Mouse (Mus musculus) adrenal gland, postnatal 14 days (tissue): ENCODE measurements around the gene Tnni3k. TPM values are rescaled to one million over a fixed set of nuclear protein-coding genes. Genes with fewer than 3 reads are reported as not detected.

Experiments
- DNase-seq: peaks from one replicate; pipeline ENCODE4 v3.0.0; 2021; ENCODE audit warnings: mixed read lengths
- total RNA-seq: library from RNA; stranded (reverse); gene quantifications from 2 replicates; pipeline ENCODE4 v1.2.3, GENCODE M21; 2021

Tnni3k gene
- total RNA-seq, 1 experiment from 2014 or later: not detected

DNA sequence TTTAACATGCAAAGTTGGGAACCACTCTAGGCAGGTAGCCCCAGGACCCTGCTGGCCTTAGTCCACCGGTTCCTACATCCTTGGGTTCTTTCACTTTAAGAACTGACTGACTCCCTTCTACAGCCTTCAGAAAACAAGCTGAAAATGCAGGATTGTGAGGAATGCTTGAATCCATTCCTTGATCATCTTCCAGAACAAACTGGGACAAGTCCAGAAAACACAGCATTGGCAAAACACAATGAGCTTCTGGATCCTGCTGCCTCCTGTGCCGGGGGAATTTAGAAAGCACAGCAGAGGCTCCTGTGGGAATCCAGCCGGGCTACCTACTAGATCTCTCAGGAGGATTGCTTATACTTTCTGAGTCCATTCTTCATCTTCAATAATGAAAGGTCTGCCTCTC lies 229.5 kb downstream of the Tnni3k start:
- peak; percentile 15 for DNase-seq

DNA sequence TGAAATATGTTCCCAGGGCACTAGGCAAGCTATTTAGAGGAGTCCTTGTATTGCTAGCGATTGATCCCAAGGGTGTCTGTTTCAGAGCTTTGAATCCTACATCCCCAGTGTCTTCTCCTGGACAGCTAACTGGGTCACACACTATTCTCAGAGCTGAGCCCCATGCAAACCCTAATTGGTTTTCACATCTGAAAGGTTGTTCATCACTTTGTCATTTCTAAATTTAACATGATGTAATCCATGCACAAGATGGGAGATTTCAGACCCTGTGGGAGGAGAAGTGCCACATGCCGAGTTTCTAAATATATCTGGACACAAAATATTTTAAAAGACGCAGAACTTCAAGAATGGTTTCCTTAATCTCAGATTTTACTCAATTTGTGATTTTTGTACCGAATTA lies 230.5 kb downstream of the Tnni3k start:
- no peak for DNase-seq

DNA sequence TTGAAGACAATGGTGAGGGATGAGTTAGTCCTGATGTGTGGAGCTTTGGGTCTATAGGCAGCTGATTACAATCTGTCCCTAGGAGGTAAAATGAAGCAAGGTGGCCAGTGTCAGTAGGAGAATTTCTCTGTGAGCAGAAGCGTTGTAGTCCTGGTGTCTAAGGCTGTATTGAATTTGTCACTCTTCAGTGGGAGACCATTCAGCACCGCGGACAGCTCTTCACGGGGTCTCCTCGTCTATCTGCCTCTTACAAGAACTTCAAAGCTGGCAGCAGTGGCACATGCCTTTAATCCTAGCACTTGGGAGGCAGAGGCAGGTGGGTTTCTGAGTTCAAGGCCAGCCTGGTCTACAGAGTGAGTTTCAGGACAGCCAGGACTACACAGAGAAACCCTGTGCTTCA lies 235.5 kb downstream of the Tnni3k start:
- DNase-seq: peak; percentile 65

DNA sequence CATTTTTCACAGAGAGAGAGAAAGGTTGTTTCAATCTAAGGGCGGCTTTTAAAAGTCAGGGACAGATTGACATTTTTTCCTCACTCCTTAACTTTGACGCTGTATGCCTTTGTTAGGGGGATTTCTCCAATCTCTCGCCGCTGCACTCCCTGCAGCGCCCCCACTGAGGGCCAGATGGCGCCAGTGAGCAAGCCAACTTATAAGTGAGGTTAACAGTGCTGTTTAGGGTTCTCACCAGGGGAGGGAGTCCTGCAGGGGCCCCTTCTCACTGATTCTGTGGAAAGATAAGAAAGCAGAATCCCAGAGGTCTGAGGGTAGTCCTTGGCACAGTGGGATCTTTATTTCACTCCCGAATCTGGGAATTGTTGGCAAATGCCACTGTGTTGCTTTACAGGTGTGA lies 237.5 kb downstream of the Tnni3k start:
- peak; percentile 68 for DNase-seq

DNA sequence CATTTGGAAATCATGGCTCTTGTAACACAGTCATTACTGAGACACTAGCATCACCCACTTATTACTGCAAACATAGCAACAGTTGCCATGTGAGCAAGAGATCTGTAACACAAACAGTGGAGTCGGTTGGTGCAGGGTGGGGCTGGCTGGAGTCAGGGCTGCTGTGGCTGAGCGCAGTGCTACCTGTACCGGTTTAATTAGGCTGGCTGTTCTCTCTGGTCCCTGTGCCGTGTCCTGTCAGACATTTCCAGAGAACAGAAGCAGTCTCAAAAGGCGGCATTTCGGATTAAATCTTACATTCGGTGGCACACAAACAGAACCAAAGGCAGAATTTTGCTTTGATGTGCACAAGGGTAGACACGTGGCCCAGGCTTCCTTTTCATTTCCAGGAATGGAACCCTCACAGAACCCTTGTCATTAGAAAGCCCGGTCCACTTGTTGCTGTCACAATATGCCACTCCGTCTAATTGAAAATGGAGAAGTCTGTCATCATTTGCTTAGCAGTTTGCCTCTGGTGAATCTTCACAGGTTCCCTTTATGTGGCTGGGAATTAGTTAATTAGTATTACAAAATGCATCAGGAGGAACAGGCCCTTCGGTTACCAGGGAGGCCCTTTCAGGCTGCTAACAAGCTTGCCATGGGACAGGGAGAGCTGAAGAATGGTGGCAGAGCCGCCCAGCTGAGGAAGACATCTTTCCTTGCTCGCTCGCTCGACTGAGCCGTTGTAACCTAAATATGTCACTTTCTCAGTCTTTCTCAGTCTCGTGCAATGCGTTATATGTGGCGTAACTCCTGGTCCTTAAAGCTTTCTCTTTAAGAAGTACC lies 238.2 kb downstream of the Tnni3k start:
- DNase-seq: peak; percentile 17

DNA sequence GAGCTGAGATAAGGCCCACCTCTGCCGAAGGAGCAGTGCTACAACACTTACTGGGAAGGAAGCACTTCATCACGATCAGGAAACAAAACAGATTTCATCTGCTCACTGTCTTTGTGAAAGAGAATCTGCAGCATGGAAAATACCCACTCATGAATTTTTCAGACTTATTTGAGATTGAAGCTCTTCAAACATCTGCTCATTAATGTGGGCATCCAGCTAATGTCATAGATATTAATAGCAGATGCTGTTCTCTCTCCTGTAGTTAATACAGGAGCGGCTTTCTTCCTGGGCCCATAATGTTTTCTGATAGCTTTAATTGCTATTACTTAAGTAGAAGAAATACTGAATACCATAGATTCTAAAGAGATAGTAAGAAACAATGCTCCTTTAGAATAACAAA lies 239.0 kb downstream of the Tnni3k start:
- no peak for DNase-seq

DNA sequence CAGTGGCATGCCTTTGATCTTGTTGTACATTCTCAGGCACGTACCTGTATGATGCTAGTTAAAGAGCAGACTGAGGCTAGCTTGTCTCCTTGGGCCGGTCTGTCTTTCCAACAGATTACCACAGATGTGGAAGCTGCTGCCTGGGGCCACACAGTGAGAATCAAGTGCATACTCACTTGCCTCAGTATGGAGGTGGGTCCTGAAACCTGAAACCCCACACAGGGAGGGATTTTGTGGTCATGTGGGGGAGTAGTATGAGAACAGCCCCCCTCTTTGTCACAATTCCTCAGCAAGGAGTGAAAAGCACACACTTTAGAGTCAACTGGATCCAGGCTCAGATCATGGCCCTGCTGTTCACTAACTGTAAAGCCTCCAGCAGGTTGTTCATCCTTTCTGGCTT lies 239.6 kb downstream of the Tnni3k start:
- DNase-seq: no peak

DNA sequence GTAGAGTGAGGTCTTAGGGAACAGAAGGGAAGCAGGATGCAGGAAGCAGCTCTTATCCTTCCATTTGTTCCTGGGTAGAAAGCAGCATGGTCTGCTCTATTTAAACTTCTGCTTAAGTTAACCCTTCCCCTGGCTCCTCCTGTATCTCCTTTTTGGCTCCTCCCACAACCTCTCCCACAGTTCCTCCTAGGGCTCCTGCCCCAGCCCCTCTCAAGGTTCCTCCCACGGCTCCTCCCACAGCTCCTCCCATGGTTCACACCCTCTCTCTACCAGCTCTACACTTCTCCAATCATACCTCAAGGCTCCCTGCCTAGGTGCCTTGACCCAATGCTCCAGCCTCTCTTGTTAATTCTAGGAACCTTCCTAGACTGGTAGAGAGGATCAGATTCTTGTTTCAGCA lies 242.3 kb downstream of the Tnni3k start:
- DNase-seq: no peak

DNA sequence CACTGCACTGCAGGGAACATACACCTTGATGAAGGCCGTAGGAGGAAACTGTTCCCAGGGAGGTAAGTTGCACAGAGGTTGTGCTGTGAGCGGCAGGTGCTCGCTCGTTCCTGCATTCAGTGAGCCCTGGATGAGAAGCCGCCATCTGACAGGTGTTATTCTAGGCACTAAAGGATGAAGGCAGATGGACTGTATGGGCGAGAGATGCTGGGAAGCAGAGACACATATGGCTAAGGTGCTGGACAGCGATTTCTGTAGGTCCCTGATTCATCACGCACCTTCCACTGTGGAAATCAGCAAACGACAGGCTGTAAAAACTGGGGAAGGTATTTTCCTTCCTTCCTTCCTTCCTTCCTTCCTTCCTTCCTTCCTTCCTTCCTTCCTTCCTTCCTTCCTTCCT lies 243.4 kb downstream of the Tnni3k start:
- DNase-seq: no peak

DNA sequence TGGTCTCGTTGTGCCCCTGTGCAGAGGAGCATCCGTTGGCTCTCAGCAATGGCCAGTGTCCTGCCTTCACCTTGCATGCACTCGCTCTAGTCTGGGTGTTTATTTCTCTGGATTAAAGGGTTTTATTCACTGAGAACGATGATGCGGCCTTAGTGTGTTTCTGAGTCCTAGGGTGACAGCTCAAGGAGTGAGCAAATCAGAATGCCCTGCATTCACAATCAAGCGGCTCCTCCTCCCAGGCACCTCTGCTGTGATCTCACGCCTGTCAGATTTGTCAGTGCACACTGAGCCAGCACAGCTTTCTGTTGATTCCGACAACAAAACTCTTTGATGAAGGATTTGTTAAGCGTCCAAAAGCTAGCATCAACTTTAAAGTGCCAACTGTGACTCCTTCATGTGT lies 243.9 kb downstream of the Tnni3k start:
- no peak for DNase-seq

DNA sequence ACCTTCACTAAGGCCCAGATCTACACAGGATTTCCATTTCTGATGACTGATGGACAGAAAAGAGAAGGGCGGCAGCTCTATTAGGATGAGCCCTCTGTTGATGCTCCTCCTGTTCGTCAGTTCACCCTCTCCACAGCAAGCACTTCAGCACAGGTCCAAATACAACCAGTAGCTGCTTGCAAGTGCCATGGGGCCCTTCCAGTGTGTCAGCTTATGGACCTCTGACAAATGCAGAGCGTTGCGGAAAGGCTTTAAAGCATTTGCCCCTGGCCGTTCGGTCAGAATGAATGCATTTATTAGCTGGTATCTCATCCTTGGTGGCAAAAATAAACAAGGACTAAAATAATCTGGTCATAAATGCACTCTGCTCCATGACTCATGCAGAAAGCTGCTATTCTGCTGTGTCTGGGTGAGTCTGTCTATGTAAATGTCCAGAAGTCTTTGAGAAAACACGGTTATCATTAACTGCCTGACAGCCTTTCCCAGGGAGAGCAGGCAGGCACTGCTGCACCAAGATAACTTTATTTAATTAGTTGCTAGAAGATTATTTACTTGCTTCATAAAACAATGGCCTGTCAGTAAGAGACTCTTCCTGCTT lies 244.8 kb downstream of the Tnni3k start:
- no peak for DNase-seq

DNA sequence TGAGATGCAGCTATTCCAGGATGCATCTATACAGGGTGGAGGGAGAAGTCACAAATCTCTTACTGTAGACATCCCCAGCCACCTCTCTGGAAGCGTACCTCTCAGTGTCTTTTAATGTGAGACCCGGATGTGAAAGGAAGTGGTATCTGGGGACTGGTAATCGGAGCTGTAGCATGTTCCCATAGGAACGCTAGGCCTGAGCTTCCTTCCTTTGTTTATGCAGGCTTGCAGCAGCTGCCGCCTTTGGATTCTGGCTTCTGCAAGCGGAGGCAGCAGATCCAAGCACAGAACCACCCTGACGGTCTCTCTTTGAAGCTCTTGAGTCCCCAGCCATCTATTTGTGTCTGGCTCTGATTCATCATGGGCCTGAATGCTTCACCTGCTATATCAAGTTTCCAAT lies 248.6 kb downstream of the Tnni3k start:
- no peak for DNase-seq

DNA sequence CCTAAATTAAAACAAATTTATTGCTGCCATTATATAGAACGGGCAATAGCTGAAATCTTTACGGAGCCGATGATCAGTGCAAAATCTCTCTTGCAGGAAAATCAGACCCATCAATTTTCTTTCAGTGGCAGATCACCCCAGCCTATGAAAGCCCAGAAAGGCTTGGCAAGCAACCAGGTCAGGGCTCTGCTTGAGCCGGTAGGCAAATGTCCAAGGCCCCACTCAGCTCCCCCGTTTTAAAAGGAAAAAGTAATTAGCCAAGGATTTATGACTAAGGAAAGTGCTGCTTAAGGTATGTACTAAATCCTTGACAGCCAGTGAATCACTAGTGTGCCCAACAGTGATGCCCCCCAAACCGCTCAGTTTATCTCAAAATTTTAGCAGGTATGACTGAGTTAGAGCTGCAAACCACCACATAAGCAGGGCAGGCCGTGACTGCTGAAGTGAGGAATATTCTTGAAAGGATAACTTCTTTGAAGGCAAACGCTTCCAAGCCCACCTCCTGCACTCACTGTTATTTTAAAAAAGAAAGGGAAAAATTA lies 254.2 kb downstream of the Tnni3k start:
- DNase-seq: peak; percentile 30

DNA sequence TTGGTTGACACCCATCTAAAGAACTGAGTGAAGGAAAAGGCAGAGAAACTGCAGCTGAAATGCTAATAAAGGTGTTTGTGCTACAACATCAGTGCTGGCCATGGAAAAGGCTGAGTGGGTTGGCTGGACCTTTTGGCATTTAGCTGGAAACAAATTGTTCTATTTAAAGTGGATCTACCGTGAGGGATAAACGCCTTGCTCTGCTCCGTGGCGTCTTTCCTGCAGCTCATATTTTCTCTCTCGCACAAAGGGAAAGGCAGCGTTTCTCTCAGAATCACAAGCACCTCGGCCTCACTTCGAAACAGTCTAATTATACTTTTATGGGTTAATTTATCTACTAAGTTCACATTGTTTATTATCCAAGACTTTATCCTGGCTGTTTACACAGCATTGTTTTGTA lies 254.8 kb downstream of the Tnni3k start:
- DNase-seq: no peak

DNA sequence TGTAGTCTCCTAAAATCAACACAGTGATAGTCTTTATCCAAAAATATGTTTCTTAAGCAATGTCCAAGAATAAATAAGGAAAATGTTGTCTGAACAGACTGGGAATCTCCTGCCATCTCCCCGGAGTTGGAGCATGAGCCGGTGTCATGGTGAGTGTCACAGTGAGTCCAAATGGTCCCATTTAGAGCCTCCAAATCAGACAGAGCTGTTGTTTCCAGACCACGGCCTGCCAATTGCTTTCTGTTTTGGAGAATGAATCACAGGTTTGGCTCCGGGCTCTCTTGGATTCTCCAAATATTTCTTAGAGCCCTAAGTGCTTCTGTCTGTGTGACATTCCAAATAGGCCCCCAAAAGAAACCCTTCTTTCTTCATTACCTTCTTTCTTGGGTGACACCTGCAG lies 256.4 kb downstream of the Tnni3k start:
- no peak for DNase-seq

DNA sequence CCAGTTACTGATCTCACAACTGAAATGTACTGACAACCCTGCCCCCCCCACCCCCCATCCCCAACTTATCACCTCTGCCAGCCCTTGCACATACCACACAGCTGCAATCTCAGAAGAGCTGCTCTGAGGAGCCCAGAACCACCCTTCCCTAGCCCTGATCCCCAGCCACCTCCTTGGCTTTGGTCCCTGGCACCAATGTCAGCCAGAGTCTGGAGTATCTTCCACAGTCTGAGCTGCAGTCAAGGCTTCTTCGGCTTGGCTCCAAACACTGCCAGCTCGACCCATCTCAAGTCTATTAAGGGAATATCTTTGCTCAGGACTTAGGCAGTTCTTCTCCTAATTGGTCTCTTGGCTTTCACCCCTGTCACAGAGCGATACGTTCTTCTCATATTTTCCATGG lies 261.6 kb downstream of the Tnni3k start:
- DNase-seq: no peak

DNA sequence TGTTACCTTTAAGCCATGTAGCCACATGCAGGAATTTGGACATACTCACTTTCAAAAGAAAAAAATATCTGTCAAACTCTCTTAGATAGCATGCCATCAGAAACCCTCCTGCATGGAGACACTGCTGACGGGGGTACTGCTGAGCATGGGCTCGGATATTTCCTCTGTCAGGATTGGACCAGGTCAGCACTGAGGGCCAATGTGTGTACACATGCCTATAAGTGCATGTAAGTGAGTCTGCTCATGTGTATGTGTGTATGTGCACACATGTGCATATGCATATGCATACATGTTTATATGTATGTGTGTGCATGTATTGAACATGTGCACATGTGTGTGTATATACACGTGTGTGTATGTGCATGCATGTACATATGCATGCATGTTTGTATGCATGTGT lies 267.6 kb downstream of the Tnni3k start:
- no peak for DNase-seq

DNA sequence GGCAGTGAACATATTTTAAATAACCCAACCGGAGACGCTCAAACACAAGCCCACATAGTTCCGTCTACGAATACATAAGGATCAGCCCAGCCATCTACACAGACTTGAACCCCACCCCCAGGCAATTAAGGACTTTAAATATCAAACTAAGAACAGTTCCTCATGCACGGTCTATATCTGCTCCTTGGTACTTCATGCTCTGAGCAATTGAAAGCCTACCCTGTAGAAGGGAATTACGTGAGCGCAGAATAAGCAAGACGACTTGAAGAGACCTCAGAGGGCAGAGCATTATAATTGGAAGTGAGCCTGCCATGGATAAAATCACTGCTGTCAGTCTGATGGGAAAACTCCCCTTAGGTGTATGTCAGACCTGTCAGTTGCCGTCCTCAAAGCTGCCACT lies 268.9 kb downstream of the Tnni3k start:
- DNase-seq: no peak

DNA sequence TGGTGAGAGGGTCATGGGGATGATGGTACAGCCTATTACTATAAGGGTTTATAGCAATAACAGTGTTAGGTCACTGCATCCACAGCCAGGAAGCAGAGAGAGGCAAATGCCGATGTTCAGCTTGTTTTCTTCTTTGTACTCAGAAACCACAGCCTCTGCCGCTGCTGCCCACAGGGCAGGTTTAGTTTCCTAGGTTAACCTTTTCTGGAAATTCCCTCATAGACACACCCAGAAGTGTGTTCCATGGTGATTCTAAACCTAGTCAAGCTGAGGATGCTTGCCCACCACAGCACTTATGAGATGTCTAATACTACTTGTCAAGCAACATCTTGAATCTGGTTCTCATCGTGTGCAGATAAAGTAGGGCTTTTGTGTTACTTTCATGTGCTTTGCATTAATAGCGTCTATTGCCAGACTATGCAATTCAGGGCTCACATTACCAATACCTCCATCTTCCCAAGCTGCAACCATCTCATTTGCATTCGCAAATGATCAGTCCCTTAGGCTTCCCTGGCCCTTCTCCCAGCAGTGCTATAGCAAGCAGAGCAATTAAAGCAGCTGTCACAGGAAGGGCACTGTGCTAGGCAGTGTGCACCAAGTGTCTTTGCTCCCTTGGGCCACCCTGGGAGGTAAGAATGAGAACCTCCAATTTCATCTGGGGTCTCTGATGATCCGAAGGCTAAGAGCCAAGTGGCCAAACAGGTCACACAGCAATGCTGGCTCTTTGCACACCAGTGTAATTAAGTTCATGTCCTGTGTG lies 276.2 kb downstream of the Tnni3k start:
- DNase-seq: no peak

DNA sequence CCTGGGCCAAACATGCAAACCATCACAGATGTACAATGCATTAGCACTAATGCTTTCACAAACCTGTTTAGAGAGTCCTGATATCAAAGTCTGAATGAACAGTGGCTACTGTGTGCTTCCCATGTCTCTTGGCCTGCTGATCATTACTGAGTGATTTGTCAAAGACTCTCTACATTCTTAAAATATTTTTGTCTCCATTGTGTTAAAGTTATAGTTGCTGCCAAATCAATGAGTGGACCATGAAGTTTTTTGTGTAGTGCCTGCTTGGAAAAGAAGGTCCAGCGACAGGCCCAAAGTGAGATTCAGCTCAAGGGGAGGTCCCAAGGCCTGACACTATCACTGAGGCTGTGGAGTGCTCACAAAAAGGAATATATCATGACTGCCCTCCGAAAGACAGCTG lies 283.6 kb downstream of the Tnni3k start:
- no peak for DNase-seq

DNA sequence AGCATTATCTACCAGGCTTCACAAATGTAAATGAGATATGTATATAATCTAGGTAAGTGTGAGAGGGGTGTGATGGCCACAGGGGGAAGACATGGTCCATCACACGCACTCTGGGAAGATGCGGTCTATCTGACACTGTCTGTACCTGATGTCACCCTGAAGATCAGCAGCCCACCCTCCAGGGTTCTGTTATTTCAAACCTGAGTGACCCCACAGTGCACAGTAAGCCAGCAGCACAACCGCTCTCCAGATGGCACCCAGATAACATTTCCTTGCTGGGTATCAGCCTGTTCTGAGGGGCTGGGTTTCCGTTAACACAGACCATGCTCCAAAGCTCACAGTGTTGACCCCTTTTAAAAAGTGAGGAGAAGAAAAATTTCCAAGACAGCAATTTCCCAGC lies 288.9 kb downstream of the Tnni3k start:
- DNase-seq: no peak

DNA sequence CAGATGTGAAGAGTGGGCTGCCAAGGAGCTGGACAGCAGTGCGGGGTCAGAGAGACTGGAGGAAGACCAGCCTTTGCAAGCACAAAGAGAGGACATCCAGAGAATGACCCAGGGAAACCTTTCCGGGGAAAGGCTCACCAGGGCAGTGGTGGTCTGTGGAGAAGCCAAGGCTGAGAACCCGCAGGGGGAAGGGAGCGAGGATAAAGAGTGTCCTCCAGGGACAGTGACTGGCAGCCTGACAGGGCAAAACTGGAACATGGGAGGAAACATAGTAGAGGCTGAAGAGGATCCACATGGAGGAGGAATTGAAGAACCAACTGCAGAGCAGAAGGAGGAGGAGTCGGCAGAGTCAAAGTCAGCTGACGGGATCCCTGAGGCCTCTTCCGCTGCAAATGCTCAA lies 291.1 kb downstream of the Tnni3k start:
- no peak for DNase-seq

DNA sequence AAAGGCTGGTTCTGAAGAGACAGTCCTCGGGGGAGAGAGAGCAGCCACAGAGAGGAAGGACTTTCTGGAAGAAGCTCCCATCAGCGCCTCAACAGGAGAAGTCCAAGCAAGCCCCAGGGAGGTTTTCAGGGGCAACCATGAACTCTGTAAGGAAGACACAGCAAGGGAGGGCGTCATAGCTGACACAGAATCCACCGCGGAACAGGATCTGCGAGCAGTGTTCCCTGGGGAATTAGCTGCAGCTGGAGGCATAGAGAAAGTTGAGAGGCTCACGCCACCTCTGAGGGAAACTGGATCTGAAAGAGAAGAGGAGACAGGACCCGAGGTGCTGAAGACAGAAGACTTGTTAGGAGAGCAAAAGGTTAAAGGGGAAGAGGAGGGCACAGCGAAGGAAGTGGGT lies 291.8 kb downstream of the Tnni3k start:
- DNase-seq: no peak
